Mouse (Mus musculus) spleen, postnatal 0 days (tissue): Measurements from ENCODE around the gene Lmbrd1. TPM values are rescaled to one million over a fixed set of nuclear protein-coding genes. Genes with fewer than 3 reads are reported as not detected.

ENCODE experiments used
- polyA plus RNA-seq: library from polyadenylated mRNA; unstranded; fragments of >200 nt; fragmentation: Nextera tagmentation; extraction: Ambion mirVana; gene quantifications from 2 replicates; pipeline ENCODE4 v1.2.1, GENCODE M21; 2015

The Lmbrd1 gene
- 18.8 and 24.9 TPM in 2 replicates for polyA plus RNA-seq

DNA sequence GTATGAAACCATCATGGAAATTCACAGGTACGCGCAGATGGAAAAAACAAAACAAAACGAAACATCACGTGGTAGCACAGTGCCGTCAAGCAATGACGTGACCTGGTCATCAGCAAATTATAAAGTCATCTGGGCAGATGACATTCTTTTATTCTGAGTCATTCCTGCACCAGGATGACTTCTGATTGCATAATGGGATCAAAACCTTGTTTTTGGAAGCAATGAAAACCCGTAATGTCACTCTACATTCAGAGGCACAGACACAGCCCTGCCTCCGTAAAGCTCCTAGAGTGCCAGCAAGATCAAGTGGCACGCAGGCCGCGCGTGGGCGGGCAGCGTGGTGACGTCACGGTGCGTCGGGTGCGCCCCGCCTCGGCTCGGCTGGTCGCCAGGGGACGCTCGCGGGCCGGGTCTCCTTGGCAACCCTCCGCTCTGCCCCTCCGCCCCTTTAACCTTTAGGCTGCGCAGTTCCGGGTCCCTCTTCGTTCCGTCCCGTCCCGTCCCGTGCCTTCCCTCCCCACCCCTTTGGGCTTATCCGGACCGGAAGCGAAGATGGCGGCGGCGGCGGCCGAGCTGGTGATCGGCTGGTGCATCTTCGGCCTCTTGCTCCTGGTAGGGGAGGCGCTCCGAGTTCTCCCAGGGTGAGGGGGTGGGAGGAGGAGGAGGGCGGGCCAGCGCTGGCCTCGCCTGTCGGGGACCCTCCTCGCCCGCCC, at the start of gene Lmbrd1:
TSS of gene Lmbrd1 (plus strand) at position 426 of the 713 bp plus-strand sequence.

Other genes with a start within 250 kb of the Lmbrd1 start
- gene Col19a1, start 91.2 kb upstream of the Lmbrd1 start, polyA plus RNA-seq: 0.02 and 0.07 TPM in 2 replicates